Mouse (Mus musculus) stomach, embryonic 15.5 days (tissue): ENCODE results near the gene Gm5640. TPM values are rescaled to one million over a fixed set of nuclear protein-coding genes. Genes with fewer than 3 reads are reported as not detected.
A peak's percentile ranks its signal among the peaks of the same experiment; 100 is the strongest.
"Not testable (repeated sequence)": the region's sequence is repeated elsewhere in the genome, so short reads cannot be mapped to it uniquely, and the experiment has no call there.

ENCODE experiments used
- ATAC-seq: fragments of 200-750 bp; cut with Nextera tagmentation; 2 replicates; pipeline ENCODE4 v1.8.0; 2017; ENCODE audit warnings: low read depth, moderate number of reproducible peaks, moderate TSS enrichment; ENCODE audit not compliant: insufficient read depth, low FRiP score
- H3K27ac ChIP-seq: fragments of 300-500 bp; sonication (generic); 2 replicates; pipeline ENCODE4 v1.5.1; 2015; ENCODE audit warnings: mild to moderate bottlenecking, inconsistent platforms
- H3K27me3 ChIP-seq: fragments of 300-500 bp; sonication (generic); replicated peaks from 2 replicates; pipeline ENCODE4 v1.6.1; 2015; ENCODE audit warnings: inconsistent platforms
- H3K36me3 ChIP-seq: fragments of 300-500 bp; sonication (generic); 2 replicates; pipeline ENCODE4 v1.6.1; 2015; ENCODE audit warnings: inconsistent platforms
- H3K4me1 ChIP-seq: fragments of 300-500 bp; sonication (generic); 2 replicates; pipeline ENCODE4 v1.6.1; 2015; ENCODE audit warnings: inconsistent platforms
- H3K4me2 ChIP-seq: fragments of 300-500 bp; sonication (generic); 2 replicates; pipeline ENCODE4 v1.6.1; 2015; ENCODE audit warnings: mild to moderate bottlenecking, inconsistent platforms
- H3K4me3 ChIP-seq: fragments of 300-500 bp; sonication (generic); replicated peaks from 2 replicates; pipeline ENCODE4 v1.5.1; 2015; ENCODE audit warnings: inconsistent platforms
- H3K9ac ChIP-seq: fragments of 300-500 bp; sonication (generic); 2 replicates; pipeline ENCODE4 v1.6.1; 2015; ENCODE audit warnings: inconsistent platforms
- H3K9me3 ChIP-seq: fragments of 300-500 bp; sonication (generic); 2 replicates; pipeline ENCODE4 v1.6.1; 2016; ENCODE audit warnings: inconsistent platforms
- WGBS: fragments of 180-500 bp; shearing (Covaris S2); methylation state at CpG from one replicate; pipeline ENCODE4 v1.1.7; 2015; 5-methylcytosine and 5-hydroxymethylcytosine counted together
- polyA plus RNA-seq: library from polyadenylated mRNA; unstranded; fragments of >200 nt; fragmentation: Nextera tagmentation; extraction: Ambion mirVana; gene quantifications from 2 replicates; pipeline ENCODE4 v1.2.1, GENCODE M21; 2015

Gene Gm5640
- not detected in 2 replicates for polyA plus RNA-seq

DNA sequence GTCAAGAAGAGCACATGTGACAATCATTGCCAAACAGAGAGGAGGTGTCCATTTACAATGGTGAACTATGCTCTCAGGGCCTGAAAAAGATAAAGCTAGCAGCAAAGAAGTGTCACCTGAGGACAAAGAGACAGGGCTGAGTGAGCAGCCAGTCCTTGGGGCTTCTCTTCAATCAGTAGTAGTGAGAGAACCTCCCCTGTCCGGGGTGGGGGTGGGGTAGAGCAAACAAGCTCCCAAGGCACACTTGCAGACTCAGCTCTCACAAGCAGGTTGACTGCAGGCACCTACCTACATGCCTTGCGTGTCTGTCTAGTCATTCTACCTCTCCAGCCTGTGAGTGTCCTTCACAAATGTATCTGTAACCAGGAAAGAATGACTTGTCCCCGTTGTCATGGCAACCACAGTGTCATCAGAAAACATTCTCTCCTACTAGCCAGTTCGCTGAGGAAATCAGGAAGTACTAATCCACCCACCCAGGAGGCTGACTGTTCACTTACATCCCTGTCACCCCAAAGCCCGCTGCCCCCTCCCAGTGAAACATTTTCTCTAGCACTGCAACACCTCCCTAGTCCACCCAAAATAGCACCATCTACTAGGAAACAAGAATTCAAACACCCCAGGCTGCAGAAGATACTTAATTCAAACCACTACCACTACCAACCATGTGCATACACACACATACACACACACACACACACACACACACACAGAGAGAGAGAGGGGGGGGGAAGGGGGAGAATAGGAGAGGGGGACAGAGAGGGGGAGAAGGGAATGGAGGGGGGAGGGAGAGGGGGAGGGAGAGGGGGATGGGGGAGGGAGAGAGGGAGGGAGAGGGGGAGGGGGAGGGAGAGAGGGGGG lies at the start of gene Gm5640:
Gene Gm5640 (minus strand): TSS at position 170 of the 858 bp plus-strand sequence.
- peak; percentile 27; the same call in 1 of the 2 replicates for ATAC-seq
- H3K9me3 ChIP-seq, H3K9ac ChIP-seq, H3K27ac ChIP-seq, H3K4me2 ChIP-seq, H3K4me1 ChIP-seq, H3K4me3 ChIP-seq, H3K27me3 ChIP-seq, H3K36me3 ChIP-seq: not testable (repeated sequence)
- 70% methylated on average over 2 of the region's 5 CpGs for WGBS

DNA sequence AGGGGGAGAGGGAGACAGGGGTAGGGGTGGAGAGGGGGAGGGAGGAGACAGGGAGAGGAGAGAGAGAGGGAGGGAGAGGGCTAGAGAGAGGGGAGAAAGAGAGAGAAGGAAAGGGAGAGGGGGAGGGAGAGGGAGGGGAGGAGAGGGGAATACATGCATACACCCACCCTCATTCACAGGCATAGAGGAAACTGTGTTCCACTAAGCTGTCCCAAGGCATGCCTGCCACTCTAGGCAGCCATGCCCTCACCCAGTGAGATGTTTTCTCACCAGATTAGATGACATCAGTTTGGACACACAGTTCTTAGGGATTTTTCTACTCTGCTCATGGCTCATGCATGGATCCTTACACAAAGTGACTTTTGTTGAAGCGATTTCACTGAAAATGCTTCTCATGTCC lies 958 bp upstream of the Gm5640 start:
- ATAC-seq, H3K4me3 ChIP-seq, H3K4me2 ChIP-seq, H3K27me3 ChIP-seq, H3K4me1 ChIP-seq, H3K27ac ChIP-seq, H3K9me3 ChIP-seq, H3K9ac ChIP-seq, H3K36me3 ChIP-seq: not testable (repeated sequence)
- WGBS: no CpG with 5 or more reads among the region's 1 CpGs

DNA sequence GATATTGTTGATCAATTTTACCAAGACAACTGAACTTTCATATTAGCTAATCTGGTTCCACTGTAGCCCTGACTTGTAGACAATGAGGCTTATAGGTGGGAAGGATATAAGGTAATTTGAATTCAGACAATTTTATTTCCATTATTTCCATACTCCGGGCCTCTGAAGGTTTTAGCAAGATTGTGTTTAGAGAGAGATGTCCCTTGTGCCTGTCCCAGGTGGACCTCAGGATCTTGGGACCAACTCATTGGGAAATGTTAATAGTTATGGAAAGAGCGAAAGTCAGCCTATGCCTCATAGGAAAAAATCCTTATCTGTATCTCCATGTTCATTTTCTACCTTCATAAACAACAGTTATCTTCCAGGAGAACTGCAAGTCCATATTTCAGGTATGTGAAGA lies 53.1 kb downstream of the Gm5640 start, which contains the start of gene Olfr1325:
Gene Olfr1325 (plus strand): TSS at position 301 of the 400 bp plus-strand sequence.
- no peaks in the 10 kb centered on the region for H3K4me1 ChIP-seq
- ATAC-seq: no peak
- H3K27me3 ChIP-seq: no peaks in the 10 kb centered on the region
- WGBS: 82% methylated on average over 2 of the region's 2 CpGs
- no peak within 1 kb of the TSS for H3K27ac ChIP-seq
- H3K9me3 ChIP-seq: no peaks in the 10 kb centered on the region
- H3K9ac ChIP-seq: no peak within 1 kb of the TSS
- no peak within 1 kb of the TSS for H3K4me2 ChIP-seq
- H3K4me3 ChIP-seq: no peak within 1 kb of the TSS
- no peaks in the 10 kb centered on the region for H3K36me3 ChIP-seq

Other genes starting within 250 kb of the Gm5640 start
- gene G6pdx, start 216.4 kb downstream of the Gm5640 start, polyA plus RNA-seq: 71.1 and 76.5 TPM in 2 replicates
- gene Gm6880, start 164.2 kb downstream of the Gm5640 start, polyA plus RNA-seq: not detected in 2 replicates
- not detected in 2 replicates for gene Olfr1326-ps1, start 70.7 kb downstream of the Gm5640 start, polyA plus RNA-seq
- gene Olfr1325, start 53.0 kb downstream of the Gm5640 start, polyA plus RNA-seq: not detected in 2 replicates
- gene Gm6890, start 95.3 kb upstream of the Gm5640 start, polyA plus RNA-seq: not detected in 2 replicates
- not detected in 2 replicates for gene Gm5936, start 191.6 kb upstream of the Gm5640 start, polyA plus RNA-seq